Mouse (Mus musculus) CD4-positive naive resting alpha-beta T cell, adult 76 days (primary cell): ENCODE results near the gene C1ql4. TPM values are rescaled to one million over a fixed set of nuclear protein-coding genes. Genes with fewer than 3 reads are reported as not detected.

Experiments
- total RNA-seq: library from RNA; stranded (reverse); gene quantifications from one replicate; pipeline ENCODE4 v1.2.4, GENCODE M21; 2023

C1ql4 gene
- not detected for total RNA-seq

GRCm38 (mm10) chr15:99087253-99088075 lies at the start of gene C1ql4:
TSS of gene C1ql4 (minus strand) at chr15:99087817.

GRCm38 (mm10) chr15:99125711-99126080 lies 38.1 kb upstream of the C1ql4 start, which contains the start of gene Spats2:
TSS of gene Spats2 (plus strand) at chr15:99125916.

GRCm38 (mm10) chr15:99092870-99093269 lies 5.3 kb upstream of the C1ql4 start, which contains the start of gene Dnajc22:
TSS of gene Dnajc22 (plus strand) at chr15:99093170.

GRCm38 (mm10) chr15:99074019-99074599 lies 13.5 kb downstream of the C1ql4 start, which contains the start of gene Troap:
TSS of gene Troap (plus strand) at chr15:99074575.

GRCm38 (mm10) chr15:99055040-99055439 lies 32.6 kb downstream of the C1ql4 start, which contains the start of gene Prph:
TSS of gene Prph (plus strand) at chr15:99055174.

Other genes with a start within 250 kb of the C1ql4 start
- gene Kmt2d, start 216.6 kb downstream of the C1ql4 start, total RNA-seq = 276 TPM
- gene Rhebl1, start 193.3 kb downstream of the C1ql4 start, total RNA-seq = 24.9 TPM
- gene Dhh, start 189.3 kb downstream of the C1ql4 start, total RNA-seq = not detected
- gene Lmbr1l, start 169.6 kb downstream of the C1ql4 start, total RNA-seq = 388 TPM
- 217 TPM for gene Tuba1b, start 153.3 kb downstream of the C1ql4 start, total RNA-seq
- gene Gm49450, start 134.3 kb downstream of the C1ql4 start, total RNA-seq = not detected
- gene Tuba1a, start 134.1 kb downstream of the C1ql4 start, total RNA-seq = 261 TPM
- gene Tuba1c, start 57.9 kb downstream of the C1ql4 start, total RNA-seq = 64.0 TPM
- gene Prph, start 32.6 kb downstream of the C1ql4 start, total RNA-seq = not detected
- gene Troap, start 13.2 kb downstream of the C1ql4 start, total RNA-seq = 2.3 TPM
- gene Dnajc22, start 5.4 kb upstream of the C1ql4 start, total RNA-seq = not detected
- gene Spats2, start 38.1 kb upstream of the C1ql4 start, total RNA-seq = not detected
- gene Kcnh3, start 137.0 kb upstream of the C1ql4 start, total RNA-seq = 3.3 TPM
- gene Mcrs1, start 164.1 kb upstream of the C1ql4 start, total RNA-seq = 131 TPM
- 16.4 TPM for gene Prpf40b, start 207.3 kb upstream of the C1ql4 start, total RNA-seq
- not detected for gene Fam186b, start 208.1 kb upstream of the C1ql4 start, total RNA-seq